Mouse (Mus musculus) cortical plate, adult 2 months (tissue): Measurements from ENCODE around the gene Ncam1.

Experiments
- CTCF ChIP-seq: fragments of 200-500 bp; IDR thresholded peaks from 2 replicates; pipeline ENCODE4 v1.5.1; 2011; ENCODE audit warnings: mild to moderate bottlenecking, control low read depth, low read length; ENCODE audit not compliant: insufficient read depth; ENCODE audit errors: extremely low read depth
- POLR2A ChIP-seq: fragments of 200-500 bp; IDR thresholded peaks from 2 replicates; pipeline ENCODE4 v1.6.1; 2011; ENCODE audit warnings: mild to moderate bottlenecking, low read length, control low read depth; ENCODE audit not compliant: insufficient read depth; ENCODE audit errors: extremely low read depth

- TF ChIP-seq CTCF (no peak), POLR2A (no peak)
Measured at GRCm38 (mm10) chr9:49531833-49532232, 266.9 kb downstream of the Ncam1 start.
